Mouse (Mus musculus) spleen, adult 18-20 months (tissue): ENCODE measurements around the gene Dapk1.

Source experiments
- DNase-seq, 2 experiments: peaks; one replicate each; pipeline ENCODE4 v3.0.0; 2022; ENCODE audit warnings: mixed read lengths in 2 of 2

Gene Dapk1

GRCm38 (mm10) chr13:60668036-60668435, 66.3 kb downstream of the Dapk1 start:
- no peak for DNase-seq

- no peak for DNase-seq
Measured at GRCm38 (mm10) chr13:60670605-60671004, 68.9 kb downstream of the Dapk1 start.

GRCm38 (mm10) chr13:60671235-60671634, 69.5 kb downstream of the Dapk1 start:
- DNase-seq: no peak

GRCm38 (mm10) chr13:60672287-60672686, 70.5 kb downstream of the Dapk1 start:
- no peak for DNase-seq

GRCm38 (mm10) chr13:60672882-60673675, 71.3 kb downstream of the Dapk1 start:
- no peak for DNase-seq

- DNase-seq: no peak
Measured at GRCm38 (mm10) chr13:60674301-60674700, 72.6 kb downstream of the Dapk1 start.

- no peak for DNase-seq
Measured at GRCm38 (mm10) chr13:60674911-60675310, 73.2 kb downstream of the Dapk1 start.

- no peak for DNase-seq
Measured at GRCm38 (mm10) chr13:60675416-60675815, 73.7 kb downstream of the Dapk1 start.

GRCm38 (mm10) chr13:60678912-60679311, 77.2 kb downstream of the Dapk1 start:
- DNase-seq: no peak

- DNase-seq: no peak
Measured at GRCm38 (mm10) chr13:60682714-60683695, 81.3 kb downstream of the Dapk1 start.

- no peak for DNase-seq
Measured at GRCm38 (mm10) chr13:60684050-60684760, 82.5 kb downstream of the Dapk1 start.

- no peak for DNase-seq
Measured at GRCm38 (mm10) chr13:60684806-60685205, 83.1 kb downstream of the Dapk1 start.

GRCm38 (mm10) chr13:60685216-60685615, 83.5 kb downstream of the Dapk1 start:
- DNase-seq: no peak

GRCm38 (mm10) chr13:60686024-60686663, 84.4 kb downstream of the Dapk1 start:
- no peak for DNase-seq

- no peak for DNase-seq
Measured at GRCm38 (mm10) chr13:60686967-60687366, 85.2 kb downstream of the Dapk1 start.

GRCm38 (mm10) chr13:60687462-60687861, 85.7 kb downstream of the Dapk1 start:
- no peak for DNase-seq

- DNase-seq: no peak
Measured at GRCm38 (mm10) chr13:60687891-60688290, 86.1 kb downstream of the Dapk1 start.

- no peak for DNase-seq
Measured at GRCm38 (mm10) chr13:60690921-60691320, 89.2 kb downstream of the Dapk1 start.

- DNase-seq: no peak
Measured at GRCm38 (mm10) chr13:60691940-60692339, 90.2 kb downstream of the Dapk1 start.

GRCm38 (mm10) chr13:60695186-60695980, 93.6 kb downstream of the Dapk1 start:
- no peak for DNase-seq

- DNase-seq: no peak
Measured at GRCm38 (mm10) chr13:60696323-60696722, 94.6 kb downstream of the Dapk1 start.

GRCm38 (mm10) chr13:60696741-60697140, 95.0 kb downstream of the Dapk1 start:
- DNase-seq: no peak
